In the genomic region with DNA sequence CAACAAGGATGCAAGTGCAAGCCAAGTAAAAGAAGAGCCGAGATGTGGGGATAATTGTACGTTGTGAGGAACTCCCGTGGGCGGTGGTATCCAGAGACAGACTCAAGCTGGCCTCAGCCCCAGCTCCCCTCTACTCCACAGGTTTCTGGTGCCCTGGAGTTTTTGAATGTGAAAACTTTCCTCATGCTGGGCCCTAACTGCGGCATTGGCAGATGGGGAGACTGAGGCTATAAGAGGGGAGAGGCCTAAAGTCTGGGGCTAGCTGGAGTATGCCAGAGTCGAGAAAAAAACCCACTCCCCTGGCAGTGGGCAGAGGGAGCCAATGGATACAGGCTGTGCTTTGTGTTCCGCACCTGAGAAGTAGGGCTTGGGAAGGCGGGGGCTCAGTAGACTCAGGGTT, we compare ENCODE assay signal across 12 mouse cellular contexts. TPM values are rescaled to one million over a fixed set of nuclear protein-coding genes. Genes with fewer than 3 reads are reported as not detected.
DNase-seq lines count a peak whose midpoint lies in the region; ATAC-seq and TF ChIP-seq lines count a peak whose summit lies in the region.
"Had no signal": no experiment of that assay in that cellular context is flagged by ENCODE, and none has a peak within 500 bp of the region (broad histone marks: within the 10 kb centered on the region; RNA-seq: fewer than 3 reads in every experiment).

No protein-coding gene starts in this region.

- no peaks in the 10 kb centered on the region for H3K27me3 ChIP-seq in forebrain, embryonic 13.5 days
- H3K27me3 ChIP-seq in forebrain, postnatal 0 days (ENCODE audit: insufficient read depth, low read length), result no peaks in the 10 kb centered on the region
- no peaks in the 10 kb centered on the region for H3K27me3 ChIP-seq in testis, adult 2 months (ENCODE audit: control insufficient read depth, insufficient read depth, low read length)
- no peaks in the 10 kb centered on the region for H3K27me3 ChIP-seq in liver, embryonic 15.5 days

- DNase-seq in forebrain, postnatal 0 days, result no peak
- DNase-seq in testis, postnatal 10 days (ENCODE audit: low spot score), result no peak
- DNase-seq in right cerebral cortex, postnatal 25 days, result no peak
- no peak for DNase-seq in left cerebral cortex, postnatal 25 days (ENCODE audit: low spot score in 2 of 2)
- no peak for DNase-seq in ovary, postnatal 36 days (ENCODE audit: low spot score)
- DNase-seq: adrenal gland, adult 2 months; gastrocnemius, postnatal 14 days; kidney, adult 8-10 months had no signal

- H3K9ac ChIP-seq in forebrain, embryonic 13.5 days, result no peak overlapping the region
- H3K9ac ChIP-seq in forebrain, postnatal 0 days, result no peak overlapping the region
- no peak overlapping the region for H3K9ac ChIP-seq in liver, embryonic 15.5 days

- H3K4me1 ChIP-seq in forebrain, embryonic 13.5 days, result peaks cover 39% of the 10 kb centered on the region
- peaks cover 21% of the 10 kb centered on the region; the same call in 1 of the 2 replicates for H3K4me1 ChIP-seq in forebrain, postnatal 0 days (ENCODE audit: insufficient read depth)
- H3K4me1 ChIP-seq in testis, adult 2 months (ENCODE audit: control insufficient read depth, insufficient read depth, low read length), result peaks cover 24% of the 10 kb centered on the region
- H3K4me1 ChIP-seq in liver, embryonic 15.5 days (replicated peaks), result peaks cover 58% of the 10 kb centered on the region

- WGBS in forebrain, embryonic 13.5 days, result 83% methylated on average over 8 of the region's 8 CpGs
- 80% methylated on average over 8 of the region's 8 CpGs for WGBS in forebrain, postnatal 0 days
- WGBS in liver, embryonic 15.5 days (ENCODE audit: insufficient replicate concordance), result 81% methylated on average over 8 of the region's 8 CpGs

- H3K4me3 ChIP-seq in forebrain, embryonic 13.5 days, result no peak overlapping the region
- H3K4me3 ChIP-seq in forebrain, postnatal 0 days (ENCODE audit: low read depth, low read length), result no peak overlapping the region
- H3K4me3 ChIP-seq in testis, adult 2 months (ENCODE audit: control insufficient read depth, low read depth, low read length), result peak overlapping the region; percentile 99
- H3K4me3 ChIP-seq in liver, embryonic 15.5 days (replicated peaks), result no peak overlapping the region

- no peak for ATAC-seq in forebrain, embryonic 13.5 days
- no peak for ATAC-seq in forebrain, postnatal 0 days
- ATAC-seq in liver, embryonic 15.5 days (ENCODE audit: insufficient read depth), result no peak

- intact Hi-C loops in left cerebral cortex, postnatal 25 days (cut with DNase I), result loop anchor here (5.0 kb wide), 1 partner anchor 308 kb away; the partner anchor contains the start of gene Slc25a42

- H3K36me3 ChIP-seq in forebrain, embryonic 13.5 days (ENCODE audit: poor library complexity, severe bottlenecking), result peaks cover 19% of the 10 kb centered on the region
- H3K36me3 ChIP-seq in forebrain, postnatal 0 days (ENCODE audit: insufficient read depth), result peaks cover 6% of the 10 kb centered on the region
- no peaks in the 10 kb centered on the region for H3K36me3 ChIP-seq in testis, adult 2 months (ENCODE audit: control insufficient read depth, insufficient read depth, low read length)
- H3K36me3 ChIP-seq in liver, embryonic 15.5 days (replicated peaks), result peaks cover 21% of the 10 kb centered on the region

- H3K27ac ChIP-seq in forebrain, embryonic 13.5 days, result no peak overlapping the region
- no peak overlapping the region for H3K27ac ChIP-seq in forebrain, postnatal 0 days (ENCODE audit: low read depth, low read length)
- H3K27ac ChIP-seq in testis, adult 2 months (ENCODE audit: control insufficient read depth, insufficient read depth, low read depth, low read length), result no peak overlapping the region
- H3K27ac ChIP-seq in liver, embryonic 15.5 days (replicated peaks), result no peak overlapping the region

- no peak for TF ChIP-seq POLR2A in testis, adult 2 months (IDR thresholded peaks at IDR 0.05; ENCODE audit: control insufficient read depth, low read depth, low read length)

- no peak for TF ChIP-seq CTCF in forebrain, postnatal 0 days (IDR thresholded peaks at IDR 0.05; ENCODE audit: low read depth)
- no peak for TF ChIP-seq CTCF in testis, adult 2 months (IDR thresholded peaks at IDR 0.05; ENCODE audit: control insufficient read depth, insufficient read depth, insufficient replicate concordance, low read depth, low read length)

- no peaks in the 10 kb centered on the region for H3K9me3 ChIP-seq in forebrain, embryonic 13.5 days (replicated peaks)
- no peaks in the 10 kb centered on the region for H3K9me3 ChIP-seq in forebrain, postnatal 0 days (ENCODE audit: low read length)
- H3K9me3 ChIP-seq in liver, embryonic 15.5 days (replicated peaks), result no peaks in the 10 kb centered on the region

- H3K4me2 ChIP-seq in forebrain, embryonic 13.5 days, result peak overlapping the region; percentile 96
- no peak overlapping the region for H3K4me2 ChIP-seq in forebrain, postnatal 0 days (ENCODE audit: low read depth)
- peak overlapping the region; percentile 99 for H3K4me2 ChIP-seq in liver, embryonic 15.5 days

RNA-seq across cellular contexts. Expression of gene Yjefn3, which starts 1.6 kb away (rescaled TPM):
- 7.2 and 7.9 TPM in 2 replicates for polyA plus RNA-seq in forebrain, embryonic 13.5 days (2015; fragmentation: Nextera tagmentation; extraction: Ambion mirVana)
- 8.9 and 15.0 TPM in 2 replicates for total RNA-seq in forebrain, postnatal 0 days (2014; rRNA removed)
- polyA plus RNA-seq in forebrain, postnatal 0 days (2015; fragmentation: Nextera tagmentation; extraction: Ambion mirVana), result 15.3 and 16.5 TPM in 2 replicates
- polyA plus RNA-seq in testis, adult 2 months (2012; rRNA removed), result 0.95 TPM in 2 replicates
- 0.51 and 0.54 TPM in 2 replicates for polyA plus RNA-seq in liver, embryonic 15.5 days (2015; fragmentation: Nextera tagmentation; extraction: Ambion mirVana)
- total RNA-seq in left cerebral cortex, postnatal 25 days (2021), result 10 to 100 TPM; 21.6 to 23.7 TPM

RNA-seq across cellular contexts. Expression of gene Ndufa13, which starts 1.7 kb away (rescaled TPM):
- 172 and 183 TPM in 2 replicates for polyA plus RNA-seq in forebrain, embryonic 13.5 days (2015; fragmentation: Nextera tagmentation; extraction: Ambion mirVana)
- 90.7 and 130 TPM in 2 replicates for total RNA-seq in forebrain, postnatal 0 days (2014; rRNA removed)
- 209 and 263 TPM in 2 replicates for polyA plus RNA-seq in forebrain, postnatal 0 days (2015; fragmentation: Nextera tagmentation; extraction: Ambion mirVana)
- polyA plus RNA-seq in testis, adult 2 months (2012; rRNA removed), result 122 and 131 TPM in 2 replicates
- polyA plus RNA-seq in liver, embryonic 15.5 days (2015; fragmentation: Nextera tagmentation; extraction: Ambion mirVana), result 89.7 and 96.9 TPM in 2 replicates
- 100 to 1,000 TPM; 153 to 154 TPM for total RNA-seq in left cerebral cortex, postnatal 25 days (2021)

RNA-seq across cellular contexts. Expression of gene Tssk6, which starts 2.1 kb away (rescaled TPM):
- 2.5 and 3.4 TPM in 2 replicates for polyA plus RNA-seq in forebrain, embryonic 13.5 days (2015; fragmentation: Nextera tagmentation; extraction: Ambion mirVana)
- 0.95 TPM in 1 of 2 replicates, not detected in the other for total RNA-seq in forebrain, postnatal 0 days (2014; rRNA removed)
- polyA plus RNA-seq in forebrain, postnatal 0 days (2015; fragmentation: Nextera tagmentation; extraction: Ambion mirVana), result 2.9 and 4.1 TPM in 2 replicates
- polyA plus RNA-seq in testis, adult 2 months (2012; rRNA removed), result 844 and 936 TPM in 2 replicates
- polyA plus RNA-seq in liver, embryonic 15.5 days (2015; fragmentation: Nextera tagmentation; extraction: Ambion mirVana), result 2.1 TPM in 2 replicates
- total RNA-seq in left cerebral cortex, postnatal 25 days (2021), result under 1 TPM; 0.53 to 0.66 TPM
- total RNA-seq: liver, adult 2 months had no signal

RNA-seq across cellular contexts. Expression of gene Cilp2, which starts 16.6 kb away (rescaled TPM):
- polyA plus RNA-seq in forebrain, embryonic 13.5 days (2015; fragmentation: Nextera tagmentation; extraction: Ambion mirVana), result 1.1 and 1.3 TPM in 2 replicates
- total RNA-seq in forebrain, postnatal 0 days (2014; rRNA removed), result 13.5 and 13.8 TPM in 2 replicates
- polyA plus RNA-seq in forebrain, postnatal 0 days (2015; fragmentation: Nextera tagmentation; extraction: Ambion mirVana), result 9.5 and 10.1 TPM in 2 replicates
- 0.36 and 0.51 TPM in 2 replicates for polyA plus RNA-seq in testis, adult 2 months (2012; rRNA removed)
- 0.03 and 0.06 TPM in 2 replicates for polyA plus RNA-seq in liver, embryonic 15.5 days (2015; fragmentation: Nextera tagmentation; extraction: Ambion mirVana)
- 1 to 10 TPM in 1 of 2 experiments, under 1 TPM in 1; 0.76 to 1.1 TPM for total RNA-seq in left cerebral cortex, postnatal 25 days (2021)
- total RNA-seq: liver, adult 2 months had no signal

Comparison
In these comparisons a context has a peak if more than half of its experiments do, and no peak if none do; other contexts are left out.
1. RNA of gene Tssk6, which starts 2.1 kb away (polyA plus RNA-seq): 844 to 936 TPM in testis, adult 2 months; 2.9 to 4.1 TPM in forebrain, postnatal 0 days, 2.5 to 3.4 TPM in forebrain, embryonic 13.5 days and 2.1 TPM in liver, embryonic 15.5 days; every median in the first group is over 100 times any median in the second.